Mouse (Mus musculus) common myeloid progenitor, adult 5-6 weeks (primary cell): Measurements from ENCODE around the gene Cebpa. TPM values are rescaled to one million over a fixed set of nuclear protein-coding genes. Genes with fewer than 3 reads are reported as not detected.

Experiments used
- ATAC-seq: replicated peaks from 2 replicates; pipeline ENCODE4 v1.8.0; 2016; ENCODE audit warnings: low read depth, mild to moderate bottlenecking, moderate TSS enrichment, inconsistent platforms; ENCODE audit not compliant: poor library complexity, severe bottlenecking
- total RNA-seq: library from RNA; stranded (forward); fragments of 200-1000, 187-1606 nt; gene quantifications from 2 replicates; pipeline ENCODE4 v1.2.3, GENCODE M21; 2017

The Cebpa gene
- total RNA-seq, 1 experiment from 2014 or later = 19.7 TPM

- ATAC-seq = no peak
These were observed 24.9 kb downstream of the Cebpa start for GRCm38 (mm10) chr7:35143864-35144618.

- ATAC-seq = no peak
These were observed 26.0 kb downstream of the Cebpa start for GRCm38 (mm10) chr7:35145068-35145467.

- ATAC-seq = no peak
These were observed 27.2 kb downstream of the Cebpa start for GRCm38 (mm10) chr7:35146269-35146668.

GRCm38 (mm10) chr7:35149616-35150433 is 30.7 kb downstream of the Cebpa start:
- no peak for ATAC-seq

- peak; percentile 58 for ATAC-seq
These were observed 31.8 kb downstream of the Cebpa start for GRCm38 (mm10) chr7:35150860-35151259.

- ATAC-seq = 0 out of 2 replicates have a peak, but pooled peaks have one; percentile 4
These were observed 35.4 kb downstream of the Cebpa start for GRCm38 (mm10) chr7:35154449-35154848.

GRCm38 (mm10) chr7:35156561-35157477 is 37.7 kb downstream of the Cebpa start:
- ATAC-seq = peak; percentile 80

GRCm38 (mm10) chr7:35157512-35157911 is 38.4 kb downstream of the Cebpa start:
- peak; percentile 21; the same call in 1 of the 2 replicates for ATAC-seq

- no peak for ATAC-seq
These were observed 43.4 kb downstream of the Cebpa start for GRCm38 (mm10) chr7:35162443-35162842.

GRCm38 (mm10) chr7:35163600-35163999 is 44.5 kb downstream of the Cebpa start:
- 0 out of 2 replicates have a peak, but pooled peaks have one; percentile 15 for ATAC-seq

GRCm38 (mm10) chr7:35164131-35164530 is 45.0 kb downstream of the Cebpa start:
- no peak for ATAC-seq

- ATAC-seq = no peak
These were observed 47.9 kb downstream of the Cebpa start for GRCm38 (mm10) chr7:35166988-35167387.

- no peak for ATAC-seq
These were observed 48.8 kb downstream of the Cebpa start for GRCm38 (mm10) chr7:35167925-35168324.

GRCm38 (mm10) chr7:35169341-35169740 is 50.2 kb downstream of the Cebpa start:
- ATAC-seq = peak; percentile 75

Other genes starting within 250 kb of the Cebpa start
- 30.1 and 33.0 TPM in 2 replicates for gene Pepd, start 206.9 kb upstream of the Cebpa start, total RNA-seq
- gene Cebpg, start 62.7 kb upstream of the Cebpa start, total RNA-seq = 29.8 and 33.7 TPM in 2 replicates
- not detected in 2 replicates for gene Slc7a10, start 67.1 kb downstream of the Cebpa start, total RNA-seq
- 0.14 TPM in 1 of 2 replicates, not detected in the other for gene Lrp3, start 96.2 kb downstream of the Cebpa start, total RNA-seq
- gene Gpatch1, start 199.1 kb downstream of the Cebpa start, total RNA-seq = 16.6 and 19.0 TPM in 2 replicates
- 0.46 TPM in 1 of 2 replicates, not detected in the other for gene Rhpn2, start 214.9 kb downstream of the Cebpa start, total RNA-seq